In genomic region chr2:26091771-26092393, GRCm38 (mm10) we compare ENCODE assay signal across 8 mouse cellular contexts. TPM values are rescaled to one million over a fixed set of nuclear protein-coding genes. Genes with fewer than 3 reads are reported as not detected.
DNase-seq lines count a peak whose midpoint lies in the region; ATAC-seq lines count a peak whose summit lies in the region.

No protein-coding gene starts in this region.

- peaks cover 40% of the 10 kb centered on the region for H3K4me1 ChIP-seq in heart, embryonic 15.5 days (replicated peaks)
- H3K4me1 ChIP-seq in lung, embryonic 16.5 days (replicated peaks; ENCODE audit: control insufficient read depth, insufficient read depth, low read length) = peaks cover 6% of the 10 kb centered on the region; the same call in 1 of the 2 replicates

- H3K27me3 ChIP-seq in heart, embryonic 15.5 days = peaks cover 40% of the 10 kb centered on the region
- no peaks in the 10 kb centered on the region; the same call in 1 of the 2 replicates for H3K27me3 ChIP-seq in lung, embryonic 16.5 days (ENCODE audit: control insufficient read depth, insufficient read depth, low read depth, low read length)

- no peaks in the 10 kb centered on the region for H3K9me3 ChIP-seq in heart, embryonic 15.5 days (replicated peaks)
- H3K9me3 ChIP-seq in lung, embryonic 16.5 days (ENCODE audit: control insufficient read depth, low read length) = no peaks in the 10 kb centered on the region

- 0 out of 2 replicates have a peak, but pooled peaks have one; percentile 6 for ATAC-seq in heart, embryonic 15.5 days (replicated peaks; ENCODE audit: insufficient number of reproducible peaks, insufficient read depth, low FRiP score, low read depth)
- peak; percentile 78 for ATAC-seq in lung, embryonic 16.5 days (ENCODE audit: low read depth)

- peak overlapping the region; percentile 79 for H3K4me2 ChIP-seq in heart, embryonic 15.5 days
- H3K4me2 ChIP-seq in lung, embryonic 16.5 days (ENCODE audit: low read depth, low read length) = peak overlapping the region; percentile 94

- peak overlapping the region; percentile 41 for H3K27ac ChIP-seq in heart, embryonic 15.5 days
- peak overlapping the region; percentile 89 for H3K27ac ChIP-seq in lung, embryonic 16.5 days (ENCODE audit: low read length)

- DNase-seq in ovary, postnatal 36 days (ENCODE audit: low spot score) = peak; percentile 25
- no peak for DNase-seq in ovary, adult 18-20 months (ENCODE audit: low spot score)
- DNase-seq in embryo, embryonic 11 days = peak; percentile 63
- DNase-seq in layer of hippocampus, postnatal 10 days (ENCODE audit: low spot score in 2 of 2) = peak; percentile 62 to 73
- peak; percentile 82 to 84 for DNase-seq in right cerebral cortex, postnatal 36 days (ENCODE audit: low spot score in 2 of 2)
- DNase-seq in spleen, postnatal 14 days (ENCODE audit: low spot score in 2 of 2) = no peak

- WGBS in heart, embryonic 15.5 days = 1% methylated on average over 24 of the region's 24 CpGs
- WGBS in lung, embryonic 16.5 days = 1% methylated on average over 24 of the region's 24 CpGs

- peak overlapping the region; percentile 48 for H3K4me3 ChIP-seq in heart, embryonic 15.5 days
- H3K4me3 ChIP-seq in lung, embryonic 16.5 days (ENCODE audit: low read length) = peak overlapping the region; percentile 57

- peak overlapping the region; percentile 42 for H3K9ac ChIP-seq in heart, embryonic 15.5 days
- peak overlapping the region; percentile 72 for H3K9ac ChIP-seq in lung, embryonic 16.5 days (ENCODE audit: low read length)

- peaks cover 3% of the 10 kb centered on the region; the same call in 1 of the 2 replicates for H3K36me3 ChIP-seq in heart, embryonic 15.5 days
- no peaks in the 10 kb centered on the region for H3K36me3 ChIP-seq in lung, embryonic 16.5 days (ENCODE audit: control insufficient read depth, insufficient read depth, low read length)

RNA-seq across cellular contexts. Expression of gene Nacc2, which starts 31.1 kb away (rescaled TPM):
- 5.2 and 8.0 TPM in 2 replicates for polyA plus RNA-seq in heart, embryonic 15.5 days (2015; fragmentation: Nextera tagmentation; extraction: Ambion mirVana)
- 10 to 100 TPM; 42.8 to 46.3 TPM for total RNA-seq in layer of hippocampus, postnatal 10 days (2021)
- 9.2 and 10.9 TPM in 2 replicates for polyA plus RNA-seq in lung, embryonic 16.5 days (2015; fragmentation: Nextera tagmentation; extraction: Ambion mirVana)

Comparison
In these comparisons a context has a peak if more than half of its experiments do, and no peak if none do; other contexts are left out.
1. DNase-seq: peak in ovary, postnatal 36 days (single experiment), embryo, embryonic 11 days (single experiment), layer of hippocampus, postnatal 10 days (2 of 2) and right cerebral cortex, postnatal 36 days (2 of 2); none in ovary, adult 18-20 months (single experiment) and spleen, postnatal 14 days (0 of 2).